Mouse (Mus musculus) cerebellum, adult 2 months (tissue): ENCODE results near the gene Smco2.

Experiments
- CTCF ChIP-seq: fragments of 200-500 bp; IDR thresholded peaks from 2 replicates; pipeline ENCODE4 v1.5.1; 2011; ENCODE audit warnings: low read depth, mild to moderate bottlenecking, control low read depth, low read length, moderate library complexity, borderline replicate concordance; ENCODE audit not compliant: insufficient read depth
- POLR2A ChIP-seq: fragments of 200-500 bp; IDR thresholded peaks from 2 replicates; pipeline ENCODE4 v1.6.1; 2011; ENCODE audit warnings: low read length, control low read depth, borderline replicate concordance; ENCODE audit not compliant: insufficient read depth

- no peak for TF ChIP-seq CTCF
- TF ChIP-seq POLR2A: no peak
Measured at GRCm38 (mm10) chr6:146809991-146810390, 39.9 kb upstream of the Smco2 start.
